ENCODE assay signal across 8 mouse cellular contexts in genomic region chr2:131204410-131204981, GRCm38 (mm10). TPM values are rescaled to one million over a fixed set of nuclear protein-coding genes. Genes with fewer than 3 reads are reported as not detected.
DNase-seq lines count a peak whose midpoint lies in the region; ATAC-seq and TF ChIP-seq lines count a peak whose summit lies in the region.

No protein-coding gene starts in this region.

- H3K4me1 ChIP-seq in MEL (ENCODE audit: control insufficient read depth in 1 of 2, insufficient read depth in 2 of 2, low read length in 2 of 2), result peaks cover 7 to 51% of the 10 kb centered on the region in 2 experiments; a peak in 3 of 4 replicates
- peaks cover 3% of the 10 kb centered on the region for H3K4me1 ChIP-seq in hindbrain, postnatal 0 days (ENCODE audit: insufficient read depth, low read length)

- no peaks in the 10 kb centered on the region for H3K79me2 ChIP-seq in MEL (ENCODE audit: control insufficient read depth, insufficient read depth, low read length, poor library complexity)

- H3K4me3 ChIP-seq in MEL (ENCODE audit: control insufficient read depth in 1 of 2, insufficient read depth in 1 of 2, low read depth in 2 of 2, low read length in 2 of 2), result no peak overlapping the region
- no peak overlapping the region for H3K4me3 ChIP-seq in hindbrain, postnatal 0 days (ENCODE audit: low read length)

- TF ChIP-seq RAD21 in MEL (IDR thresholded peaks at IDR 0.05; ENCODE audit: low read depth, low read length), result no peak

- H3K9me3 ChIP-seq in MEL (replicated peaks; ENCODE audit: insufficient read depth, low read length), result no peaks in the 10 kb centered on the region
- H3K9me3 ChIP-seq in hindbrain, postnatal 0 days (ENCODE audit: low read length), result no peaks in the 10 kb centered on the region

- H3K4me2 ChIP-seq in hindbrain, postnatal 0 days (ENCODE audit: low read depth, low read length), result no peak overlapping the region

- peak; percentile 49 for DNase-seq in MEL (ENCODE audit: low read depth, low spot score)
- peak; percentile 87 for DNase-seq in adrenal gland, postnatal 25 days
- peak; percentile 77 to 90 for DNase-seq in frontal cortex, postnatal 36 days (ENCODE audit: low spot score in 2 of 2)
- DNase-seq in hindbrain, postnatal 0 days (ENCODE audit: low spot score), result peak; percentile 78
- DNase-seq in left cerebral cortex, adult 11 months (ENCODE audit: low spot score), result peak; percentile 88
- DNase-seq in lung, postnatal 14 days, result peak; percentile 96
- peak; percentile 52 to 67 for DNase-seq in spleen, postnatal 10 days (ENCODE audit: low spot score in 2 of 2)
- no peak for DNase-seq in yolk sac, embryonic 10.5 days (ENCODE audit: low spot score)

- no peak overlapping the region for H3K9ac ChIP-seq in MEL (ENCODE audit: control insufficient read depth, low read depth, low read length, poor library complexity, severe bottlenecking)
- no peak overlapping the region for H3K9ac ChIP-seq in hindbrain, postnatal 0 days (replicated peaks; ENCODE audit: low read length)

- H3K27me3 ChIP-seq in MEL (ENCODE audit: control insufficient read depth in 1 of 2, insufficient read depth in 2 of 2, low read length in 2 of 2), result no peaks in the 10 kb centered on the region
- H3K27me3 ChIP-seq in hindbrain, postnatal 0 days (ENCODE audit: insufficient read depth, low read length), result no peaks in the 10 kb centered on the region

- TF ChIP-seq EP300 in MEL (IDR thresholded peaks at IDR 0.05; ENCODE audit: low read depth in 1 of 2, low read length in 2 of 2), result no peak

- peaks cover 0 to 25% of the 10 kb centered on the region in 2 experiments; a peak in 2 of 4 replicates for H3K36me3 ChIP-seq in MEL (ENCODE audit: control insufficient read depth in 1 of 2, insufficient read depth in 2 of 2, low read length in 2 of 2)
- no peaks in the 10 kb centered on the region for H3K36me3 ChIP-seq in hindbrain, postnatal 0 days (ENCODE audit: insufficient read depth, low read length)

- peak; percentile 74 for ATAC-seq in hindbrain, postnatal 0 days

- no peak overlapping the region; the same call in 1 of the 2 replicates for H3K27ac ChIP-seq in MEL (ENCODE audit: control insufficient read depth, low read depth, low read length)
- H3K27ac ChIP-seq in hindbrain, postnatal 0 days, result 0 out of 2 replicates have a peak overlapping the region, but pooled peaks have one; percentile 22

- TF ChIP-seq CTCF in MEL (IDR thresholded peaks at IDR 0.05 in 2 of 3, conservative IDR thresholded peaks at IDR 0.05 in 1 of 3; ENCODE audit: control insufficient read depth in 1 of 3, insufficient read depth in 1 of 3, low read depth in 2 of 3, low read length in 3 of 3, poor library complexity in 1 of 3, severe bottlenecking in 1 of 3), result no peak
- no peak for TF ChIP-seq CTCF in hindbrain, postnatal 0 days (IDR thresholded peaks at IDR 0.05; ENCODE audit: low read depth)

- 44% methylated on average over 7 of the region's 7 CpGs for WGBS in hindbrain, postnatal 0 days

- TF ChIP-seq POLR2A in MEL (IDR thresholded peaks at IDR 0.05; ENCODE audit: control insufficient read depth in 1 of 2, insufficient read depth in 1 of 2, low read depth in 1 of 2, low read length in 2 of 2, poor library complexity in 1 of 2), result no peak

TF ChIP-seq in MEL, 35 proteins besides CTCF, POLR2A, EP300 and RAD21:
- TF ChIP-seq ZNF384 (IDR thresholded peaks at IDR 0.05; ENCODE audit: low read depth, low read length), result peak; percentile 78
- 0 out of 2 replicates have a peak, but pooled peaks have one; percentile 29 for TF ChIP-seq MXI1 (IDR thresholded peaks at IDR 0.05; ENCODE audit: low read depth, low read length)
- peak; percentile 68 for TF ChIP-seq USF1 (IDR thresholded peaks at IDR 0.05; ENCODE audit: low read depth, low read length)
- no peak for TF ChIP-seq ZKSCAN1 (IDR thresholded peaks at IDR 0.05; ENCODE audit: low read depth, low read length)
- no peak for TF ChIP-seq ELF1 (IDR thresholded peaks at IDR 0.05; ENCODE audit: low read depth, low read length)
- peak; percentile 83; the same call in 1 of the 2 replicates for TF ChIP-seq BHLHE40 (IDR thresholded peaks at IDR 0.05; ENCODE audit: borderline replicate concordance, low read depth, low read length)
- TF ChIP-seq MEF2A (IDR thresholded peaks at IDR 0.05; ENCODE audit: extremely low read depth, insufficient replicate concordance, low read depth, low read length, poor library complexity, severe bottlenecking), result no peak
- no peak for TF ChIP-seq TCF12 (IDR thresholded peaks at IDR 0.05; ENCODE audit: low read depth, low read length)
- peak; percentile 76; the same call in 1 of the 2 replicates for TF ChIP-seq MAX (IDR thresholded peaks at IDR 0.05; ENCODE audit: low read length)
TF ChIP-seq in MEL: peak in this region for 5.

RNA-seq across cellular contexts. Expression of gene Ap5s1, which starts 2.4 kb away (rescaled TPM):
- 9.6 TPM in 2 replicates for total RNA-seq in MEL (2012; rRNA removed)
- 10 to 100 TPM in 1 of 2 experiments, not detected in 1; 12.7 TPM for polyA plus RNA-seq in MEL (2012; ENCODE audit: insufficient read depth in 1 of 2, insufficient read length in 2 of 2, low read depth in 1 of 2, low replicate concordance in 2 of 2, missing spikeins in 1 of 2)
- 18.6 and 24.5 TPM in 2 replicates for total RNA-seq in adrenal gland, postnatal 25 days (2021)
- 63.0 and 67.6 TPM in 2 replicates for total RNA-seq in hindbrain, postnatal 0 days (2014; rRNA removed)
- polyA plus RNA-seq in hindbrain, postnatal 0 days (2015; fragmentation: Nextera tagmentation; extraction: Ambion mirVana), result 37.1 and 37.5 TPM in 2 replicates

RNA-seq across cellular contexts. Expression of gene Spef1, which starts 17.4 kb away (rescaled TPM):
- total RNA-seq in MEL (2012; rRNA removed), result 0.46 and 1.8 TPM in 2 replicates
- 1 to 10 TPM in 1 of 2 experiments, not detected in 1; 1.2 TPM for polyA plus RNA-seq in MEL (2012; ENCODE audit: insufficient read depth in 1 of 2, insufficient read length in 2 of 2, low read depth in 1 of 2, low replicate concordance in 2 of 2, missing spikeins in 1 of 2)
- 5.0 and 7.6 TPM in 2 replicates for total RNA-seq in adrenal gland, postnatal 25 days (2021)
- total RNA-seq in hindbrain, postnatal 0 days (2014; rRNA removed), result 15.5 and 17.3 TPM in 2 replicates
- polyA plus RNA-seq in hindbrain, postnatal 0 days (2015; fragmentation: Nextera tagmentation; extraction: Ambion mirVana), result 7.8 and 8.9 TPM in 2 replicates

RNA-seq across cellular contexts. Expression of gene Cdc25b, which starts 17.7 kb away (rescaled TPM):
- total RNA-seq in MEL (2012; rRNA removed), result 11.8 and 12.6 TPM in 2 replicates
- 10 to 100 TPM in 1 of 2 experiments, not detected in 1; 34.5 TPM for polyA plus RNA-seq in MEL (2012; ENCODE audit: insufficient read depth in 1 of 2, insufficient read length in 2 of 2, low read depth in 1 of 2, low replicate concordance in 2 of 2, missing spikeins in 1 of 2)
- 8.3 and 10.8 TPM in 2 replicates for total RNA-seq in adrenal gland, postnatal 25 days (2021)
- 18.2 TPM in 2 replicates for total RNA-seq in hindbrain, postnatal 0 days (2014; rRNA removed)
- 22.2 and 24.0 TPM in 2 replicates for polyA plus RNA-seq in hindbrain, postnatal 0 days (2015; fragmentation: Nextera tagmentation; extraction: Ambion mirVana)

RNA-seq across cellular contexts. Expression of gene Cenpb, which starts 24.6 kb away (rescaled TPM):
- total RNA-seq in MEL (2012; rRNA removed), result 16.1 and 24.3 TPM in 2 replicates
- 10 to 100 TPM in 1 of 2 experiments, not detected in 1; 34.9 TPM for polyA plus RNA-seq in MEL (2012; ENCODE audit: insufficient read depth in 1 of 2, insufficient read length in 2 of 2, low read depth in 1 of 2, low replicate concordance in 2 of 2, missing spikeins in 1 of 2)
- 52.9 and 66.5 TPM in 2 replicates for total RNA-seq in adrenal gland, postnatal 25 days (2021)
- 106 and 112 TPM in 2 replicates for total RNA-seq in hindbrain, postnatal 0 days (2014; rRNA removed)
- 12.8 and 14.4 TPM in 2 replicates for polyA plus RNA-seq in hindbrain, postnatal 0 days (2015; fragmentation: Nextera tagmentation; extraction: Ambion mirVana)

RNA-seq across cellular contexts. Expression of gene Mavs, which starts 29.4 kb away (rescaled TPM):
- total RNA-seq in MEL (2012; rRNA removed), result 21.2 and 21.3 TPM in 2 replicates
- polyA plus RNA-seq in MEL (2012; ENCODE audit: insufficient read depth in 1 of 2, insufficient read length in 2 of 2, low read depth in 1 of 2, low replicate concordance in 2 of 2, missing spikeins in 1 of 2), result 10 to 100 TPM in 1 of 2 experiments, not detected in 1; 32.1 TPM
- total RNA-seq in adrenal gland, postnatal 25 days (2021), result 44.2 and 45.9 TPM in 2 replicates
- 11.3 and 17.4 TPM in 2 replicates for total RNA-seq in hindbrain, postnatal 0 days (2014; rRNA removed)
- 6.1 and 6.7 TPM in 2 replicates for polyA plus RNA-seq in hindbrain, postnatal 0 days (2015; fragmentation: Nextera tagmentation; extraction: Ambion mirVana)
